Mouse (Mus musculus): ENCODE measurements around the gene Kdm5b. TPM values are rescaled to one million over a fixed set of nuclear protein-coding genes. Genes with fewer than 3 reads are reported as not detected.

Kdm5b gene
- polyA plus RNA-seq, 1 experiment from 2014 or later = 6.4 TPM

DNA sequence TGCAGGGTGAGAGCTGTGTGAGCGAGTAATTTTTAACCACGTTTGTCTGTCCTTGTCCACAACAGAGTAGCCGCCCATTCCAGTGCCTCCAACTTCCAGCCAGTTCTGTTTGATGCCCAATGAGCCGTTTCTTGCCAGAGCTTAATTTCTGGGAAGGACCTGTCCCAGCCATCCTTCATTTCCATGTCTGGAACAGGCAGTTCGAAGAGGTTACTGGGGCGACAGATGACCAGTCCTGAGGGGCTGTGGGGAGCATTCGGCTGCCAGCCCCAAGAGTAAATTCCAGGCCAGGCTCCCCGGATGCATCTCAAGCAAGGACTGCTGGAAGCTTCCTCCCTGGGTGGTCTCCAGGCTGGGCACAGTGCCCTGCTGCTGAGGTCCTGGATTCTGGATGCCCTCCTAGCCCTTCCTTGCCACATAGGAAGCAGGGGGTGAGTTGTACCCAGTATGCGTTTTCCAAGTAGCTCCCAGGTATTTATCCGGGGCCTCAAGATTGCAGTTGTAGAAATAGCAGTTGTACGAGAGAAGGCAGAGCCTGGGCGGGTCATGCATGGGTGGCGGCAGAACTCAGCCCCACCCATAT lies 91.4 kb downstream of the Kdm5b start:
- no peaks in the 10 kb centered on the region for H3K9me3 ChIP-seq (ENCODE audit: low read length)
- no peak overlapping the region for H3K9ac ChIP-seq (replicated peaks)
- peak; percentile 25 for DNase-seq
- H3K27me3 ChIP-seq (ENCODE audit: insufficient read depth, low read length) = peaks cover 48% of the 10 kb centered on the region
- ATAC-seq = no peak
- peaks cover 10% of the 10 kb centered on the region for H3K4me1 ChIP-seq (ENCODE audit: insufficient read depth)
- no peak overlapping the region for H3K27ac ChIP-seq (ENCODE audit: low read depth)
- WGBS (ENCODE audit: insufficient replicate concordance) = 43% methylated on average over 13 of the region's 13 CpGs
- no peak for TF ChIP-seq CTCF (IDR thresholded peaks at IDR 0.05; ENCODE audit: low read depth)
- no peak for TF ChIP-seq EP300 (IDR thresholded peaks at IDR 0.05; ENCODE audit: low read depth)
- no peak overlapping the region for H3K4me3 ChIP-seq (ENCODE audit: low read depth, low read length)
- H3K4me2 ChIP-seq (ENCODE audit: low read depth, low read length) = no peak overlapping the region
- H3K36me3 ChIP-seq (replicated peaks; ENCODE audit: insufficient read depth, low read length) = no peaks in the 10 kb centered on the region

DNA sequence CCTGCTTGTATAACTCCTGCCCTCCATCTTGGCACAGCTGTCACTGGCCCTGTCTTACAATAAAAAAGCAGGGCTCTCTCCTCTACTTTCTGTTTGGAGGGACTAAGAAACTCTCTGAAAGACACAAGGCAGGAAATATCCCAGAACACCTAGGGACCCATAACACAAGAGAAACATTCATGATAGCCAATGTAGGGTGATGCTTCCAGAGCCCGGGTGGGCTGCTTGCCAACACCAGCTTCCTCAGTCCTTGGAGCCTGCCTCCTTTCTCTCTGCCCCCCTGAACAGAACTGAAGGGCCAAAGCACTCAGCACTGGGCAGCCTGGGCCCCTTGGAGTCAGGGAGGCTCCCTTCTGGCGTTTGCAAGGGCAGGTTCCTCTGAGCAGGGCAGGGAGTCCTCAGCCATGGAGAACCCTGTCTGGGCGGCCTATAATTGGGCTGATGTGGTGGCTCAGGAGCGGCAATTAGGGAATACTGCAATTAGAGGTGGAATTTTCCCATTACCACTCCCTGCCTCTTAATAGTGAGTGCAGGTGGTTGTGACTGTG lies 92.0 kb downstream of the Kdm5b start:
- DNase-seq (no peak), ATAC-seq (no peak)
- Histone ChIP-seq H3K4me2 (ENCODE audit: low read depth, low read length) (no peak overlapping the region; the same call in 1 of the 2 replicates), H3K4me1 (ENCODE audit: insufficient read depth) (peaks cover 4% of the 10 kb centered on the region), H3K27me3 (ENCODE audit: insufficient read depth, low read length) (peaks cover 43% of the 10 kb centered on the region), H3K36me3 (replicated peaks; ENCODE audit: insufficient read depth, low read length) (no peaks in the 10 kb centered on the region), H3K9ac (replicated peaks) (no peak overlapping the region), H3K4me3 (ENCODE audit: low read depth, low read length) (no peak overlapping the region), H3K9me3 (ENCODE audit: low read length) (no peaks in the 10 kb centered on the region), H3K27ac (ENCODE audit: low read depth) (no peak overlapping the region; the same call in 1 of the 2 replicates)
- 49% methylated on average over 4 of the region's 4 CpGs for WGBS (ENCODE audit: insufficient replicate concordance)
- no peak for TF ChIP-seq CTCF (IDR thresholded peaks at IDR 0.05; ENCODE audit: low read depth)
- no peak for TF ChIP-seq EP300 (IDR thresholded peaks at IDR 0.05; ENCODE audit: low read depth)

DNA sequence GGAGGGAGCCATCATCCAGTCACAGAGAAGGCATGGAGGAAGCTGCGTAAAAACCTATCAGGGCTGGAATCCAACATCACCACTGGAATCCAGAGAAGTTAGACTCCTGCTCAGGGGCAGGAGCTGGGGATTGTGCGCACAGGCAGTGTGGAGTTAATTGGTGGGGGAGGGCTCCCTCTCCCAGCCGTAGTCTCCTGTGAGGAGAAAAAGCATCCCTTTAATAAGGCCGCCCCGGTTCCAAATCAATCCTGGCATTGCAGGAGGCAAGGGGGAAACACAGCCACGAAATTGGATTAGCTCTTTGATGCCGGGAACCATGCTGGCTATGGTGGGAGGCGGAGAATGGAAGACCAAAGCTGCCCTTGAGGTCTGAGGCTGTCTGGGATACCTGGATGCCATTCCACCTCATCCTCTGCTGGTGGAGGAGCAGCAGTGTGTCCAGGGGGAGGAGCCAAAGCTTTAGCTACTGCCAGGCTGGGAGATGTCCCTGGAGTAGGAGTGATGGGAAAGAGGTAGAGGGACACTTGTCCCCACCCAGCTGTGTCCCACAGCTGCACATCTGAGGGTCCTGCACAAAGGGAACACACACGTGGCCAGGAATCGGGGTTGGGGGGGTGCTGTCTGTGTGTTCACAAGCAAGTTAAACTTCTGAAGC lies 93.8 kb downstream of the Kdm5b start:
- Histone ChIP-seq H3K4me2 (ENCODE audit: low read depth, low read length) (no peak overlapping the region), H3K9me3 (ENCODE audit: low read length) (no peaks in the 10 kb centered on the region), H3K4me3 (ENCODE audit: low read depth, low read length) (no peak overlapping the region), H3K4me1 (ENCODE audit: insufficient read depth) (peaks cover 2% of the 10 kb centered on the region; the same call in 1 of the 2 replicates), H3K27ac (ENCODE audit: low read depth) (no peak overlapping the region), H3K36me3 (replicated peaks; ENCODE audit: insufficient read depth, low read length) (no peaks in the 10 kb centered on the region), H3K9ac (replicated peaks) (no peak overlapping the region), H3K27me3 (ENCODE audit: insufficient read depth, low read length) (peaks cover 25% of the 10 kb centered on the region)
- DNase-seq (no peak), ATAC-seq (no peak)
- no peak for TF ChIP-seq CTCF (IDR thresholded peaks at IDR 0.05; ENCODE audit: low read depth)
- TF ChIP-seq EP300 (IDR thresholded peaks at IDR 0.05; ENCODE audit: low read depth) = no peak
- WGBS (ENCODE audit: insufficient replicate concordance) = 41% methylated on average over 10 of the region's 10 CpGs

DNA sequence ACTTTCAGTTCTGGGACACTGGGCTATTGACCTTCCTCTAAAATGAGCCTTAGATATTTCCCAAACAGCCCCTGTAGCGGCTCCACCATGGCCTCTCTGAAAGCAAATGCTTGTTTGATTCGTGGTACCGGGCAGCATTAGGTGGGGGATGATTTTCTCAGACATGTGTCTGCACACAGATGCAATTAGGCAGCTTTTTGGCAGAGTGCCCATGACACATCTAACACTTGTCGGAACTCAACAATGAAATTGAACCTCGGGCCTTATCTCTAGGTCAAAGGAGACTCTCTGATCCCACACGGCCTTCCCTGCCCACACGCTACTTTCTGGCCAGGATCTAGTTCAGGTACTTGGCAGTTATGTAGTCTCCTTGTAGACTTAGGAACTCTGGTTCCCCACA lies 98.9 kb downstream of the Kdm5b start:
- no peak for DNase-seq
- WGBS (ENCODE audit: insufficient replicate concordance) = 59% methylated on average over 7 of the region's 7 CpGs
- H3K27me3 ChIP-seq (ENCODE audit: insufficient read depth, low read length) = peaks cover 5% of the 10 kb centered on the region; the same call in 1 of the 2 replicates
- H3K36me3 ChIP-seq (replicated peaks; ENCODE audit: insufficient read depth, low read length) = no peaks in the 10 kb centered on the region
- no peaks in the 10 kb centered on the region for H3K4me1 ChIP-seq (ENCODE audit: insufficient read depth)
- no peak overlapping the region for H3K9ac ChIP-seq (replicated peaks)
- H3K4me2 ChIP-seq (ENCODE audit: low read depth, low read length) = no peak overlapping the region
- TF ChIP-seq EP300 (IDR thresholded peaks at IDR 0.05; ENCODE audit: low read depth) = no peak
- no peak for TF ChIP-seq CTCF (IDR thresholded peaks at IDR 0.05; ENCODE audit: low read depth)
- no peak overlapping the region for H3K4me3 ChIP-seq (ENCODE audit: low read depth, low read length)
- no peak for ATAC-seq
- H3K9me3 ChIP-seq (ENCODE audit: low read length) = no peaks in the 10 kb centered on the region
- H3K27ac ChIP-seq (ENCODE audit: low read depth) = no peak overlapping the region

DNA sequence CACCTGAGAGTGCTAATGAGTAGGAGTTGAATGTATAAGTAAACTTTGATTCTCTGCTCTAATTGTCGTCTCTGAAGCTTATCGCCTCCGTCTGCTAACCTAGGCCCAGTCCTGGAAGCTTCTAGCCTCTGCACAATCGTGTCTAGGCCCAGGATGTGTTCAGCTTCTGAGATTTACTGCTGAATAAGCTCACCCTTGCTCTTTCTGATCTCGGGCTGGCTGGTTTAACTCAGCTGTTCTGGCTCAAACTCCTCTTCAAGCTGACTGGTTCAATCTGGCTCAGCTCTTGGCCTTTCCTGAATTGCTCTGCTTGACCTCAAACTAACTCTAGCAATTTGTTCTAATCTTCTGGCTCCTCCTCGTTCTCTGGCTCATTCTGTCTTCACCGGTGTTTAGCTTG lies 100.2 kb downstream of the Kdm5b start:
- no peak overlapping the region for H3K27ac ChIP-seq (ENCODE audit: low read depth)

DNA sequence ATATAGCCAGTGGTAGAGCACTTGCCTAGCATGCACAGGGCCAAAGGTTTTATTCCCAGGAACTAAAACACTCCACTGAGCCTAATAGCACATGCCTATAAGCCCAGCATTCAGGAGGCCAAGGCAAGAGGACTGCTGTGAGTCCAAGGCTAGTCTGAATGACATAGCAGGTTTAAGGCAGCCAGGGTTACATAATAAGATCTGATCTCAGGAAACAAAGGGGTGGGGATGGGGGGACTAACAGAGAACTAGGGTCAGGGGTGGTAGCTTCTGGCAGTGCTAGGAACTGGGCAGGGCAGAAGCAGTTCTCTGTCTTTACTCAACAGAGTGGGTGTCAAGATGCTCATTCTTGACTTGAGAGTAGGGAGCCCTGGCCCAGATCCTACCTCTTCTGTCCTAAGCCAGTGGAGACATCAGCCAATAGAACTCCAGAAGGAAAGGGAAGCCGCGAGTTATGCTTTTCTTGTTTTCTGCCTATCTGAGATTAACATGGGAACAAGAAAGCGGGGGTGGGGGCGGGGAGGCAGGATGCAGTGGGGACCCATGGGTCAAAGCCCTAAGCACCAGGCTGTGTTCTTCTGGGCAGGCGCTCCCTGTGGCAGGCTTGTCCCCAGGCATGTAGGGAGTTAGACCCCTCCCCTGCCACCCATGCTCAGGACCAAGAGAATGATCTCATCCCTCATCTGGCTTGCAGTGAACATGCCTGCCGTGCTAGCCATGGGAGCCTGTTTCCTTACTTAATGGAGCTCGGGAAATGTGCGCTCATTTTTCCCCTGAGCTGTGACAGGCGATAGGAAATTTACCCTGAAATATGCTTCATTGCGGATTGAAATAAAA lies 111.5 kb downstream of the Kdm5b start:
- Histone ChIP-seq H3K4me2 (ENCODE audit: low read depth, low read length) (no peak overlapping the region), H3K36me3 (replicated peaks; ENCODE audit: insufficient read depth, low read length) (no peaks in the 10 kb centered on the region), H3K27ac (ENCODE audit: low read depth) (no peak overlapping the region), H3K4me3 (ENCODE audit: low read depth, low read length) (no peak overlapping the region), H3K9ac (replicated peaks) (no peak overlapping the region), H3K9me3 (ENCODE audit: low read length) (no peaks in the 10 kb centered on the region), H3K27me3 (ENCODE audit: insufficient read depth, low read length) (no peaks in the 10 kb centered on the region), H3K4me1 (ENCODE audit: insufficient read depth) (no peaks in the 10 kb centered on the region)
- no peak for ATAC-seq
- WGBS (ENCODE audit: insufficient replicate concordance) = 71% methylated on average over 10 of the region's 10 CpGs
- TF ChIP-seq CTCF (IDR thresholded peaks at IDR 0.05; ENCODE audit: low read depth) = no peak
- no peak for TF ChIP-seq EP300 (IDR thresholded peaks at IDR 0.05; ENCODE audit: low read depth)
- DNase-seq = no peak

More for the DNA sequence above, 100.2 kb downstream of the Kdm5b start:
- 53% methylated on average over 7 of the region's 7 CpGs for WGBS (ENCODE audit: insufficient replicate concordance)
- TF ChIP-seq EP300 (IDR thresholded peaks at IDR 0.05; ENCODE audit: low read depth) (no peak), CTCF (IDR thresholded peaks at IDR 0.05; ENCODE audit: low read depth) (no peak)
- Histone ChIP-seq H3K9ac (replicated peaks) (no peak overlapping the region), H3K27me3 (ENCODE audit: insufficient read depth, low read length) (no peaks in the 10 kb centered on the region), H3K36me3 (replicated peaks; ENCODE audit: insufficient read depth, low read length) (no peaks in the 10 kb centered on the region), H3K4me1 (ENCODE audit: insufficient read depth) (no peaks in the 10 kb centered on the region), H3K9me3 (ENCODE audit: low read length) (no peaks in the 10 kb centered on the region), H3K4me3 (ENCODE audit: low read depth, low read length) (no peak overlapping the region), H3K4me2 (ENCODE audit: low read depth, low read length) (no peak overlapping the region)
- ATAC-seq (no peak), DNase-seq (no peak)

Data from liver, postnatal 0 days (tissue).